Mouse (Mus musculus) yolk sac, embryonic 10.5 days (tissue): ENCODE data around the gene Zbed4.
"Not testable (repeated sequence)": the region's sequence is repeated elsewhere in the genome, so short reads cannot be mapped to it uniquely, and the experiment has no call there.

Source experiments
- DNase-seq: peaks from one replicate; pipeline ENCODE4 v3.0.0-alpha.2; 2017; ENCODE audit warnings: low spot score

Zbed4 gene

DNA sequence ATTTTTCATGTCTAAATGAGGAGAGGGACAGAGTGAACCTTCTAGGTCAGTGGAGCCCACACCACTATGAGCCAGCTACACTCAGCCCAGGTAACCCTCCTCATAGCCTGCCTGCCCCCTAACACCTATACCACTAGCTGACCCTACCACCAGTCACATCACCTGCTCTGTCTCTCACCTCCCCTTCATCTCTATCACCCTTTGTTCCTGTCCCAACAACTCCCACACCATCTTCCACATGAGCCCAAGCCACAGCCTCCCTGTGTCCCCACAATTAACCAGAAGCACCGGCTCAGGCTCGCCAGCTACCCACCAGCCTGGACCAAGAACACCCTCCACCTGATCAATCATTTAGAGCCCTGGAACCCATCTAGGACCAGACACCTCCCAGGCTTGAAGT, 58.9 kb downstream of the Zbed4 start:
- DNase-seq = no peak

- DNase-seq = no peak
These were observed 61.8 kb downstream of the Zbed4 start for GRCm38 (mm10) chr15:88813262-88813661.

- not testable (repeated sequence) for DNase-seq
These were observed 62.4 kb downstream of the Zbed4 start for GRCm38 (mm10) chr15:88813873-88814272.

DNA sequence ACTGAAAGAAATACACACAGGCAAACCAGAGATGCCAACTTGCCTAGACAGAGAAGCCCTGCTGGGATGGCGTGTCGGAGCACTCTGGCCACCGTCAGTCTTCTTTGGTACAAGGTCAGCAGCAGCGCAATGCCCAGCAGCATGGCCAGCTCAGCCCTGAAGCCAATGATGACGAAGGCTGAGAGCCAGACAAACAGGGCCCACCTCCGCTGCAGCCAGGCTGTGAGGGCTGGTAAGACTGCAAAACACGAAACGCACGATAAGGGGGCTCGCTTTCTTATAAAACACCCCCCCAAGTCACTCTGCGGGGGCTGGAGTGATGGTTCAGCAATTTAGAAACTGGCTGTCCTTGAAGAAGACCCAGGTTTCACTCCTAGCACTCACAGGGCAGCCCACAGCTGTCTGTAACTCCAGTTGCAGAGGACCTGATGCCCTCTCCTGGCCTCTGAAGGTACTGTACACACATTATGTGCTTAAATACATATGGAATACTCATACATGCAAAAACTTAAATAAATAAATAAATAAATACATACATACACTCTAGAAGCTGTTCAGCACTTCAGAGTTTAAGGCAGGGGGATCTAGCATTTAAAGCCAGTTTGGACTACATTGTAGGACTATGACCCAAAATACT, 63.1 kb downstream of the Zbed4 start:
- no peak for DNase-seq

GRCm38 (mm10) chr15:88815196-88815700, 63.8 kb downstream of the Zbed4 start:
- no peak for DNase-seq

DNA sequence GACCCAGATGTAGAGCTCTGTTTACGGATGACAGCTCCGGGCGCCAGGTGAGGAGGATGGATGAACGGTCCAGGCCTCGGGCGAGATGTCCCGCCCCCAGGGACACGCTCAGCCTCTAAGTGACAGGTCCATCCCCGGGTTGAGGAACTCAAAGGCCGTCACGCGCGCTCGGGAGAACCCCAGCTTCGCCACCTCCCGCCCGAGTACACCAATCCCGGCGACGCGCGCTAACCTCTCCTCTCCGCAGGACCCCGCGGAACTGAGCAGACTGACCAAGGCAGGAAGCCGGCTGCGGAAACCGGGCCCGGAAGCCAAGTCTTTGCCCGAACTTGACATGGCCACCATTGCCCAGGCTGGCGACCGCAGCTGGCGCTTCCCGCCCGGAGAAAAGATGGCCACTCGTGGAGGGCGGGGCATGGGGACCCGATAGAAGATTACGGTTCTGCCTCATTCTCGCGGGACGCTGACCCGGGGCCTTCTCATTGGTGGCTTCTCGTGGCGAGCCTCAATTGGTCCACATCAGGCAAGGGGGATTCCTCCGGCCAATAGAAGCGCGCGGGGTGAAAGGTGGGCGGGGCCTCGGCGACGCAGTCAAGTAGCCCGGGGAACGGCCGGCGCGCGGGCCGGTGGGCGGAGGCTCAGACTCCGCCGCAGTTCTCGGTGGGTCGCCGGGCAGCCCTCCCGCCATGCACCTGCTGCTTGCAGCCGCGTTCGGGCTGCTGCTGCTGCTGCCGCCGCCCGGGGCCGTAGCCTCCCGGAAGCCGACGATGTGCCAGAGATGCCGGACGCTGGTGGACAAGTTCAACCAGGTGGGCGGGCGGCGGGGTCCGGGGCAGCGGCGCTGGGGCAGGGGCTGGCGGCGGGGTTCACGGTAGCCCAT, 67.8 kb downstream of the Zbed4 start, which contains the start of the genes Alg12 and Creld2:
Gene Alg12, minus strand, starts transcription at position 293 of the 880 bp plus-strand sequence.
Gene Creld2, plus strand, starts transcription at position 621 of the 880 bp plus-strand sequence.
- DNase-seq = peak; percentile 100

GRCm38 (mm10) chr15:88819906-88820303, 68.4 kb downstream of the Zbed4 start:
- no peak for DNase-seq

- no peak for DNase-seq
These were observed 69.9 kb downstream of the Zbed4 start for GRCm38 (mm10) chr15:88821403-88821802.

GRCm38 (mm10) chr15:88822513-88822912, 71.1 kb downstream of the Zbed4 start:
- DNase-seq = no peak

GRCm38 (mm10) chr15:88823376-88823775, 71.9 kb downstream of the Zbed4 start:
- no peak for DNase-seq

GRCm38 (mm10) chr15:88827466-88827865, 76.0 kb downstream of the Zbed4 start:
- DNase-seq = no peak

DNA sequence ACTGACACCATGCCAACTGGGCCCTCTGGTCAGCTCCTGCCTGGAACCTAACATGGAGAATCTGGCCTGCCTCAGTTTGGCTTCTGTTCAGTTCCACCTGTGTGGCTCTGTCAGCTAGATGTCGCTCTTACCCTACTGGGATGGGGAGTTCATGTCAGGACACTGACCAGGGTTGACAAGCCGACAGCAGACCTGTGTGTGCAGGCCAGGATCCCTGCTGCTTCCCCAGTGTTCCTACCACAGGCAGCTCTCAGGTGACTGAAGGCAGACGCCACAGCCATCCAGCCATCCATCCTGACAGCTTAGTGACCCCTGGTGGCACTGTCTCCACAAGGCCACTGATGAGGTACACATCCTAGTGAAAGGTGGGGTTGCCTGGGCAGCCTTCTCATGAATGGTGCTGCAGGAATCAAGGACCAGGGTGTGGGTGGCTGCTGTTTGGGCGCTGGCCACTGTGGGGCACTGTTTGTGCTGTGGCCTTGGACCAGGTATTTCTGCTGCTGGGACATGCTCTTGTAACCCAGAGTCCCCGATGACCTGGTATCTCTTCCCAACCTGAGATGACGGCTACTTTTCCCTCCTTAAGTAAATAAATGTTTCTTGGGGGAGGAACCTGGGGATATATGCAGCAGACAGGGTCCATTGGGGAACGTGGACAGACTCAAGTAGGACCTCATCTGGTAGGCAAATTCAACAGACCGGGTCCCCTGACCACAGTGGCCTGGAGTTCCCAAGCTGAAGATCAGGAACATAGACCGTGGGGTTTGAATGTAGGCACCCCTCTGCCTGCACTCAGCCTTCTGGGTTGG, 76.7 kb downstream of the Zbed4 start:
- DNase-seq = peak; percentile 73

GRCm38 (mm10) chr15:88828800-88829705, 77.6 kb downstream of the Zbed4 start:
- peak; percentile 78 for DNase-seq

DNA sequence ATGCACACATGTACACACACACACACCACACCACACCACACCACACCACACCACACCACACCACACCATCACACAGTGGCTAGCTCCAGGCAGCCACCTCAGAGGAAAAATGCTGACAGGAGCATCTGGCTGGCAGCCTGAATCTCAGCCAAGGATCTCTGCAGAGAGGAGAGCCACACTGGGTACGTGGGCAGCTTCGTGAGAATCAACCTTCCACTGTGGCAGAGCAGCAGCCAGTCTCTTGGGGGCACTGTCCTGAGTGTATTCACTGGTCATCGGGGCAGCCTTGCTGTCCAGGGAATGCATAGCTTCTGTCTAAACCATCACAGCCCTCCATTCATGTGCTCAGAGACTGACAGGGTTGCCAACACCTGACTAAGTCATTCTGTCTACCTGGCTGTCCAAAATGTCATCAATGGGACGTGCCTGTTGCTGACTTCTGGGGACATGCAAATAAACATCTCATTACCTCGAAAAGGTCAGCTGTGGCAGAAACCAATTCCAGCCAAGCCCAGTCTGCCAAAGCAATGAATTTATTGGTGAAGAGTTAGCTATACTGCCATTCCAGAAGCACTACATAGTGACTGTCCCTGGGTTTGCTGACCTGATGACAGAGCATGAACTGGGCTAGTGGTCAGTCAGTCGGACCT, 78.5 kb downstream of the Zbed4 start:
- no peak for DNase-seq

- no peak for DNase-seq
These were observed 79.2 kb downstream of the Zbed4 start for GRCm38 (mm10) chr15:88830696-88831095.

DNA sequence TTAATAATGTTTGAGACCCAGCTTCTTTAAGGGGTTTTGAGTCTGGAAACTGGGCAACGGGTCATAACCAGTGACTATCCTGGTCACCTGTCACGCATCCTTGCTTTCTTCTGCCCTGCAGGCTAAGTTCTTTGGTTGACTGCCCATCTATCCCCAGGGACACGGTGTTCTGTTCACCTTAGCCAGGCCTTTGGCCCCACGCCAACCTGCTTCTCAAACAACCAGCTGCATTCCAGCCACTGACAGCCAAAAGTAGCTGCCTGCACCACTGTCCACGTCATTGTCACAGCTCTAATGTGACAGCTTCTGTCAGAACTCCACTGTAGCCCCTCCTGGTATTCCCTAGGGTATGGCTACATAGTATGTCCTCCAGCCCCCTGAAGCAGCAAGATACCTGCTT, 80.0 kb downstream of the Zbed4 start:
- DNase-seq = no peak

- DNase-seq = no peak
These were observed 81.1 kb downstream of the Zbed4 start for GRCm38 (mm10) chr15:88832536-88832935.
